Mouse (Mus musculus) adrenal gland, postnatal 36 days (tissue): Measurements from ENCODE around the gene 5330417H12Rik. TPM values are rescaled to one million over a fixed set of nuclear protein-coding genes. Genes with fewer than 3 reads are reported as not detected.

ENCODE experiments used
- total RNA-seq, 2 experiments: library from RNA; stranded (reverse); gene quantifications; 2 replicates each; pipeline ENCODE4 v1.2.3; 2021

The 5330417H12Rik gene
- total RNA-seq, 2 experiments from 2014 or later = not detected

Other genes starting within 250 kb of the 5330417H12Rik start
- 1 to 10 TPM; 7.2 to 8.5 TPM for gene Olfml1, start 57.7 kb downstream of the 5330417H12Rik start, total RNA-seq
- 1 to 10 TPM; 4.8 to 5.7 TPM for gene Ppfibp2, start 30.0 kb downstream of the 5330417H12Rik start, total RNA-seq
- not detected for gene Cyb5r2, start 132.9 kb upstream of the 5330417H12Rik start, total RNA-seq
- not detected for gene Ovch2, start 176.0 kb upstream of the 5330417H12Rik start, total RNA-seq
- gene Olfr467, start 187.1 kb upstream of the 5330417H12Rik start, total RNA-seq = not detected
- gene Olfr469, start 200.4 kb upstream of the 5330417H12Rik start, total RNA-seq = not detected
- gene Olfr470, start 222.3 kb upstream of the 5330417H12Rik start, total RNA-seq = not detected